Mouse (Mus musculus): ENCODE data around the gene Zfhx2. TPM values are rescaled to one million over a fixed set of nuclear protein-coding genes. Genes with fewer than 3 reads are reported as not detected.

Zfhx2 gene
- total RNA-seq, 1 experiment from 2014 or later: 3.1 TPM

- ATAC-seq (replicated peaks in 1 of 2; ENCODE audit: insufficient read depth in 1 of 2, low FRiP score in 2 of 2, low TSS enrichment in 1 of 2, low read depth in 1 of 2, poor library complexity in 2 of 2, severe bottlenecking in 2 of 2): no peak
Observed at GRCm38 (mm10) chr14:55109048-55109873, 17.1 kb upstream of the Zfhx2 start.

GRCm38 (mm10) chr14:55108202-55108870 is 16.2 kb upstream of the Zfhx2 start:
- ATAC-seq (replicated peaks in 1 of 2; ENCODE audit: insufficient read depth in 1 of 2, low FRiP score in 2 of 2, low TSS enrichment in 1 of 2, low read depth in 1 of 2, poor library complexity in 2 of 2, severe bottlenecking in 2 of 2): no peak

GRCm38 (mm10) chr14:55106990-55107389 is 14.9 kb upstream of the Zfhx2 start:
- ATAC-seq (replicated peaks in 1 of 2; ENCODE audit: insufficient read depth in 1 of 2, low FRiP score in 2 of 2, low TSS enrichment in 1 of 2, low read depth in 1 of 2, poor library complexity in 2 of 2, severe bottlenecking in 2 of 2): no peak

- peak; percentile 79 to 82 for ATAC-seq (replicated peaks in 1 of 2; ENCODE audit: insufficient read depth in 1 of 2, low FRiP score in 2 of 2, low TSS enrichment in 1 of 2, low read depth in 1 of 2, poor library complexity in 2 of 2, severe bottlenecking in 2 of 2)
Observed at GRCm38 (mm10) chr14:55105836-55106809, 14.0 kb upstream of the Zfhx2 start, which contains the start of gene Ap1g2. TSS of gene Ap1g2 (minus strand) at chr14:55106593.

GRCm38 (mm10) chr14:55105386-55105785 is 13.3 kb upstream of the Zfhx2 start:
- ATAC-seq (replicated peaks in 1 of 2; ENCODE audit: insufficient read depth in 1 of 2, low FRiP score in 2 of 2, low TSS enrichment in 1 of 2, low read depth in 1 of 2, poor library complexity in 2 of 2, severe bottlenecking in 2 of 2): no peak

GRCm38 (mm10) chr14:55104365-55104764 is 12.2 kb upstream of the Zfhx2 start:
- no peak for ATAC-seq (replicated peaks in 1 of 2; ENCODE audit: insufficient read depth in 1 of 2, low FRiP score in 2 of 2, low TSS enrichment in 1 of 2, low read depth in 1 of 2, poor library complexity in 2 of 2, severe bottlenecking in 2 of 2)

- ATAC-seq (replicated peaks in 1 of 2; ENCODE audit: insufficient read depth in 1 of 2, low FRiP score in 2 of 2, low TSS enrichment in 1 of 2, low read depth in 1 of 2, poor library complexity in 2 of 2, severe bottlenecking in 2 of 2): no peak
Observed at GRCm38 (mm10) chr14:55102253-55102785, 10.2 kb upstream of the Zfhx2 start.

GRCm38 (mm10) chr14:55101592-55101991 is 9.5 kb upstream of the Zfhx2 start:
- no peak; a peak in 1 of 4 replicates for ATAC-seq (replicated peaks in 1 of 2; ENCODE audit: insufficient read depth in 1 of 2, low FRiP score in 2 of 2, low TSS enrichment in 1 of 2, low read depth in 1 of 2, poor library complexity in 2 of 2, severe bottlenecking in 2 of 2)

- peak; percentile 23 to 44; a peak in 2 of 4 replicates for ATAC-seq (replicated peaks in 1 of 2; ENCODE audit: insufficient read depth in 1 of 2, low FRiP score in 2 of 2, low TSS enrichment in 1 of 2, low read depth in 1 of 2, poor library complexity in 2 of 2, severe bottlenecking in 2 of 2)
Observed at GRCm38 (mm10) chr14:55098067-55098466, 5.9 kb upstream of the Zfhx2 start.

- ATAC-seq (replicated peaks in 1 of 2; ENCODE audit: insufficient read depth in 1 of 2, low FRiP score in 2 of 2, low TSS enrichment in 1 of 2, low read depth in 1 of 2, poor library complexity in 2 of 2, severe bottlenecking in 2 of 2): no peak
Observed at GRCm38 (mm10) chr14:55097646-55098045, 5.5 kb upstream of the Zfhx2 start.

GRCm38 (mm10) chr14:55096573-55097087 is 4.5 kb upstream of the Zfhx2 start:
- ATAC-seq (replicated peaks in 1 of 2; ENCODE audit: insufficient read depth in 1 of 2, low FRiP score in 2 of 2, low TSS enrichment in 1 of 2, low read depth in 1 of 2, poor library complexity in 2 of 2, severe bottlenecking in 2 of 2): no peak

GRCm38 (mm10) chr14:55095671-55096070 is 3.5 kb upstream of the Zfhx2 start:
- no peak for ATAC-seq (replicated peaks in 1 of 2; ENCODE audit: insufficient read depth in 1 of 2, low FRiP score in 2 of 2, low TSS enrichment in 1 of 2, low read depth in 1 of 2, poor library complexity in 2 of 2, severe bottlenecking in 2 of 2)

GRCm38 (mm10) chr14:55095263-55095662 is 3.1 kb upstream of the Zfhx2 start:
- no peak for ATAC-seq (replicated peaks in 1 of 2; ENCODE audit: insufficient read depth in 1 of 2, low FRiP score in 2 of 2, low TSS enrichment in 1 of 2, low read depth in 1 of 2, poor library complexity in 2 of 2, severe bottlenecking in 2 of 2)

- ATAC-seq (replicated peaks in 1 of 2; ENCODE audit: insufficient read depth in 1 of 2, low FRiP score in 2 of 2, low TSS enrichment in 1 of 2, low read depth in 1 of 2, poor library complexity in 2 of 2, severe bottlenecking in 2 of 2): peak; percentile 38 to 42; a peak in 2 of 4 replicates
Observed at GRCm38 (mm10) chr14:55094704-55095231, 2.6 kb upstream of the Zfhx2 start, which contains the start of gene Thtpa. TSS of gene Thtpa (plus strand) at chr14:55094784.

- no peak for ATAC-seq (replicated peaks in 1 of 2; ENCODE audit: insufficient read depth in 1 of 2, low FRiP score in 2 of 2, low TSS enrichment in 1 of 2, low read depth in 1 of 2, poor library complexity in 2 of 2, severe bottlenecking in 2 of 2)
Observed at GRCm38 (mm10) chr14:55093927-55094326, 1.8 kb upstream of the Zfhx2 start.

GRCm38 (mm10) chr14:55091209-55091865 is 787 bp downstream of the Zfhx2 start:
- no peak for ATAC-seq (replicated peaks in 1 of 2; ENCODE audit: insufficient read depth in 1 of 2, low FRiP score in 2 of 2, low TSS enrichment in 1 of 2, low read depth in 1 of 2, poor library complexity in 2 of 2, severe bottlenecking in 2 of 2)

All from hematopoietic stem cell, adult 5-6 weeks (primary cell).